Mouse (Mus musculus): ENCODE results near the gene Astn2. TPM values are rescaled to one million over a fixed set of nuclear protein-coding genes. Genes with fewer than 3 reads are reported as not detected.
A peak's percentile ranks its signal among the peaks of the same experiment; 100 is the strongest.

Gene Astn2
- polyA plus RNA-seq, 1 experiment from 2014 or later = 0.66 TPM

DNA sequence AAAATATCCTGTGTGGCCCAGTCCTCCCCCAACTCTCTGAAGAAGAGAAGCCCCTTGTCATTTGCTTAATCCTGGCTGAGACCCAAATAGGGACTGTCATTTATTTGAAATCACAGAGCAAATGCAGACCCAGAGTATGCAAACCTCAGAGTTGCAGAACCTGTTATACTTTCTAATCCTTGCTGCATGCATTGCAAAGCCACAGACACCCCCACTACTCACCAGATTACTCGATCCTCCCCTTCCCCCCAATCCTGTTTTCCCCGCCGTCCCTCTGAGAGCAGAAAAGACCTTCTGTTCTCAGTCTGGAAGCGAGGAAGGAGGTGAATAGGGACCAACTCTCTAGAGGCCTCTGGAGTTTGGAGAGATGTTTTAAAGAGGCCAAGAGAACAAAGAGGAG lies 13.9 kb downstream of the Astn2 start:
- Histone ChIP-seq H3K27me3 (ENCODE audit: low read depth, poor library complexity, severe bottlenecking) (no peaks in the 10 kb centered on the region), H3K4me3 (no peak overlapping the region), H3K36me3 (no peaks in the 10 kb centered on the region), H3K4me1 (peaks cover 8% of the 10 kb centered on the region), H3K27ac (no peak overlapping the region), H3K9me3 (replicated peaks) (no peaks in the 10 kb centered on the region)
- WGBS = 38% methylated on average over 4 of the region's 4 CpGs
- DNase-seq (ENCODE audit: low spot score) = no peak

DNA sequence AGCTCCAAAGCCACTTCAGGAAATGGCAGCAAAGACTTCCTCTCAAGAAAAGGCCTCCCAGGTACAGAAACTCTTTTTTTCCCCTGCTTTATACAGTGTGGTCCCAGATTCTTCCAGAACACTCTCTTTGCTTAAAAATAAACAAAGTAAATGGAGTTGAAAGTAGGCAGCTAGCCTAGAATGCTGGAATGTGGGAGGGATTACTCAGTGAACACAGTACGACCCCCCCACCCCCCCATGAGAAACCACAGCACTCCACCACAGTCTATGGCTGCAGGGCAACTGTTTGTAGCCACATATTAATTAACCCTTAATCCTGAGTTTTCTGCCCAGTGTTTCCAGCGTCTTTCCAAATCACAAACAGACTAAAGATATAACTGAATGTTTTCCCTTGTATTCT lies 25.8 kb downstream of the Astn2 start:
- WGBS = 31% methylated on average over 2 of the region's 2 CpGs
- Histone ChIP-seq H3K9me3 (replicated peaks) (no peaks in the 10 kb centered on the region), H3K27ac (no peak overlapping the region), H3K27me3 (ENCODE audit: low read depth, poor library complexity, severe bottlenecking) (no peaks in the 10 kb centered on the region), H3K36me3 (no peaks in the 10 kb centered on the region), H3K4me1 (peaks cover 10% of the 10 kb centered on the region), H3K4me3 (no peak overlapping the region)
- DNase-seq (ENCODE audit: low spot score) = no peak

- Histone ChIP-seq H3K4me3 (no peak overlapping the region), H3K36me3 (no peaks in the 10 kb centered on the region), H3K4me1 (peaks cover 9% of the 10 kb centered on the region), H3K27ac (no peak overlapping the region), H3K9me3 (replicated peaks) (no peaks in the 10 kb centered on the region), H3K27me3 (ENCODE audit: low read depth, poor library complexity, severe bottlenecking) (no peaks in the 10 kb centered on the region)
- WGBS = 73% methylated on average over 3 of the region's 3 CpGs
- no peak for DNase-seq (ENCODE audit: low spot score)
Measured at GRCm38 (mm10) chr4:66370557-66371071, 33.8 kb downstream of the Astn2 start.

- no peaks in the 10 kb centered on the region for H3K36me3 ChIP-seq
- H3K27me3 ChIP-seq (ENCODE audit: low read depth, poor library complexity, severe bottlenecking) = no peaks in the 10 kb centered on the region
- 7% methylated on average over 1 of the region's 1 CpGs for WGBS
- no peaks in the 10 kb centered on the region for H3K9me3 ChIP-seq (replicated peaks)
- peak overlapping the region; percentile 50; the same call in 1 of the 2 replicates for H3K27ac ChIP-seq
- H3K4me3 ChIP-seq = no peak overlapping the region
- peak; percentile 63 for DNase-seq (ENCODE audit: low spot score)
- peaks cover 20% of the 10 kb centered on the region for H3K4me1 ChIP-seq
Measured at GRCm38 (mm10) chr4:66365500-66365899, 38.9 kb downstream of the Astn2 start.

GRCm38 (mm10) chr4:66344632-66345031 lies 59.8 kb downstream of the Astn2 start:
- H3K27me3 ChIP-seq (ENCODE audit: low read depth, poor library complexity, severe bottlenecking) = no peaks in the 10 kb centered on the region
- H3K4me3 ChIP-seq = no peak overlapping the region
- WGBS = 70% methylated on average over 2 of the region's 2 CpGs
- H3K4me1 ChIP-seq = no peaks in the 10 kb centered on the region
- no peaks in the 10 kb centered on the region for H3K9me3 ChIP-seq (replicated peaks)
- no peak overlapping the region for H3K27ac ChIP-seq
- no peak for DNase-seq (ENCODE audit: low spot score)
- H3K36me3 ChIP-seq = no peaks in the 10 kb centered on the region

DNA sequence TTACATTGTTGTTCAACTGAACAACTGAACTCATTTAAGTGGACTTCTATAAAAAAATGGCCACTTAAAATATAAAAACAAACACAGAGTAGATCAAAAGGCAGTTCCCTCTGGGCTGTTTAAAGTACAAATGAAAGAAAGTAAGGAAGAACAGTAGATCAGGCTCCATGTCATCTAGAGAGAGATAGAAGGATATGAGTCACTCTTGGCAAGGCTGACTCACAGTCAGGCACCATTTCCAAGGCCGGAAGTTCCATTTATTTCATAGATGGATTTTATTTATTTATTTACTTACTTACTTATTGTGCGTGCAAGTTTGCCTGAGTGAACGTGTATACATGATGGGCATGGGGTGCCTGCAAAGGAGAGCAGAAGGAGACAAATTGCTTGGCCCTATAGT lies 67.0 kb downstream of the Astn2 start:
- Histone ChIP-seq H3K27ac (no peak overlapping the region), H3K4me1 (no peaks in the 10 kb centered on the region), H3K9me3 (replicated peaks) (no peaks in the 10 kb centered on the region), H3K36me3 (no peaks in the 10 kb centered on the region), H3K27me3 (ENCODE audit: low read depth, poor library complexity, severe bottlenecking) (no peaks in the 10 kb centered on the region), H3K4me3 (no peak overlapping the region)
- WGBS = 92% methylated on average over 3 of the region's 3 CpGs
- DNase-seq (ENCODE audit: low spot score) = no peak

DNA sequence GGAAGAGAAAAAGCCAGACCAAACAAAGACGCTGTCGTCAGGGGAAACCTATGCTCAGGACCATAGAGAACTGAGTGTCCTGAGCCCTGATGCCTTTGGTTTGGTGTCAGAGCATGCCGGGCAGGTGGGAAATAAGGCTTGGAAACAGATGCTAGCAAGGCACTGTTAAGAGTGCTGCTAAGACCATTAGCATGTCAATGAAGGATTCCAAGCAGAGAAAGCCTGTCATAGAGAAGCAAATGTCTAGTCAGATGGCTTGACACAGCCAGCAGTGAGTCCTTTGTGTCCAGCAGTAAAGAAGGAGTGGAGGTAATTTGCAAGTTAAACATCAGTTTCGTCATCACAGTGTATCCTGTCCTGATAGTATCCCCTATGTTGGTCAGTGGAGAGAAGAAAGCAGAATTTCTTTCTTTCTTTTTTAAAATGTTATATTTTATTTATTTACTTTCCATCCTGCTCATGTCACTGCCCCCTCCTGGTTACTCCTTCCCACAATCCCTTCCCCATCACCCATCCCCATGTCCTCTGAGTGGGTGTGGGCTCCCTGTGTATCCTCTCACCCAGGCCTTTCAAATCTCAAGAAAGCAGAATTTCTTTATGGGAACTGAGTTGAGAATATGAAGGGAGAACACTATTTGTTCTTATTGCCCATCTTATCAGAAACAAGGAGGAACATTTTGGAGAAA lies 73.7 kb downstream of the Astn2 start:
- 22% methylated on average over 4 of the region's 4 CpGs for WGBS
- Histone ChIP-seq H3K36me3 (no peaks in the 10 kb centered on the region), H3K4me1 (no peaks in the 10 kb centered on the region), H3K9me3 (replicated peaks) (no peaks in the 10 kb centered on the region), H3K27me3 (ENCODE audit: low read depth, poor library complexity, severe bottlenecking) (no peaks in the 10 kb centered on the region), H3K4me3 (no peak overlapping the region), H3K27ac (no peak overlapping the region)
- no peak for DNase-seq (ENCODE audit: low spot score)

- 87% methylated on average over 2 of the region's 2 CpGs for whole genome bisulfite sequencing
- no peak for DNase-seq (ENCODE audit: low spot score)
- Histone ChIP-seq H3K4me3 (no peak overlapping the region), H3K9me3 (replicated peaks) (no peaks in the 10 kb centered on the region), H3K36me3 (no peaks in the 10 kb centered on the region), H3K27me3 (ENCODE audit: low read depth, poor library complexity, severe bottlenecking) (0 out of 2 replicates have a peak, but pooled peaks cover 3% of the 10 kb centered on the region), H3K4me1 (no peaks in the 10 kb centered on the region), H3K27ac (no peak overlapping the region)
Measured at GRCm38 (mm10) chr4:66321051-66321450, 83.4 kb downstream of the Astn2 start.

DNA sequence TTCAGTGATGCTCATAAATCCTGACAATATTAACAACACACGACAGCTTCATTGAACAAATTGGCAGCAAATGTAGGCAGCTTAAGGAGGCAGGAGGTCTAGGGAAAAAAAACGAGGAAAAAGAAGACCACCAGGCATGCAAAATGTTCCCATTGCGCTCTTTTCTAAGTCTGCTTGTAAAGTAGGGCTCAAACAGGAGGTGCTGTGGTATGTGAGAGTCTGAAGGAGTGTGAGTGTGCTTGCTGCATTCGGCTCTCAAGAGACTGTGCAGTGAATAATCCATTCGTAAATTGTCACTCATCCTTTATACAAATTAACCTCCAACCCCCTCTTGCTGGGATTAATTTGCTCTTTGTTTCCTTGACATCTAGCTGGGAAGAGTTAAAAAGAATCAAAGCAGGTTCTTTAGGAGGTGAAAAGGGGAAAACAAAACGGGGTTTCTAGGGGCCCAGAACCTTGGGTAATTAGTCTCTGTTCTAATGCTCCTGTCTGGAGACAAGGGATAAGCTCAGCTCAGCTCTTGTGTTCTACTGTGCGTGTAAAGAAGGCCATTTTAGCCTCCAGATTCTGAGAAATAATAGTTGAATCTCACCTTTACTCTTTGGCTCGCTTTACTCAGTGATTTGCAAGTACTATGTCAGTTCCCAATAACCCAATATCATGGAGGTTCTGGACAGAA lies 89.5 kb downstream of the Astn2 start:
- no peaks in the 10 kb centered on the region for H3K9me3 ChIP-seq (replicated peaks)
- no peak for DNase-seq (ENCODE audit: low spot score)
- peaks cover 23% of the 10 kb centered on the region for H3K4me1 ChIP-seq
- WGBS = 30% methylated on average over 8 of the region's 8 CpGs
- H3K4me3 ChIP-seq = no peak overlapping the region
- H3K27me3 ChIP-seq (ENCODE audit: low read depth, poor library complexity, severe bottlenecking) = 0 out of 2 replicates have a peak, but pooled peaks cover 3% of the 10 kb centered on the region
- H3K27ac ChIP-seq = no peak overlapping the region
- no peaks in the 10 kb centered on the region for H3K36me3 ChIP-seq

DNA sequence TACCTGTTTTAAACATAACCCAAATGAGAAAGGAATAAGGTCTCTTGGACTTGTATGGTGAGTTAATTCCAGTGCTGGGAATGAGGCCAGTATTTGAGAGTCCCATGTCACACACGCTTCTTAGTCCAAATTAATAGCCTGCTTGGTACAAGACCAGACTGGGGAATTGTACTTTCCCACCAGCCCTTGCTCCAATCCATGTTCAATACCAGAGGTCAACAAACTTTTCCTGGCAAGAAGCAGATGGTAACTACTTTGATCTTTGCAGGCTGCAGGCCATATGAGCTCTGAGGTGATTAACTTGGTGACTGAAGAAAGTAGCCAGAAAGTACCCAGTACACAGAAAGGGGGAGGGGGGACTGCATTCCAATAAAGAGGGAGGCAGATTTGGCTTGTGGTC lies 91.7 kb downstream of the Astn2 start:
- Histone ChIP-seq H3K4me1 (peaks cover 23% of the 10 kb centered on the region), H3K27ac (no peak overlapping the region), H3K9me3 (replicated peaks) (no peaks in the 10 kb centered on the region), H3K4me3 (no peak overlapping the region), H3K36me3 (no peaks in the 10 kb centered on the region), H3K27me3 (ENCODE audit: low read depth, poor library complexity, severe bottlenecking) (no peaks in the 10 kb centered on the region)
- DNase-seq (ENCODE audit: low spot score) = peak; percentile 48
- WGBS = 27% methylated on average over 1 of the region's 1 CpGs

GRCm38 (mm10) chr4:66310315-66311020 lies 93.9 kb downstream of the Astn2 start:
- WGBS = 91% methylated on average over 7 of the region's 7 CpGs
- Histone ChIP-seq H3K27ac (no peak overlapping the region), H3K9me3 (replicated peaks) (no peaks in the 10 kb centered on the region), H3K4me3 (no peak overlapping the region), H3K36me3 (no peaks in the 10 kb centered on the region), H3K4me1 (peaks cover 23% of the 10 kb centered on the region), H3K27me3 (ENCODE audit: low read depth, poor library complexity, severe bottlenecking) (no peaks in the 10 kb centered on the region)
- no peak for DNase-seq (ENCODE audit: low spot score)

DNA sequence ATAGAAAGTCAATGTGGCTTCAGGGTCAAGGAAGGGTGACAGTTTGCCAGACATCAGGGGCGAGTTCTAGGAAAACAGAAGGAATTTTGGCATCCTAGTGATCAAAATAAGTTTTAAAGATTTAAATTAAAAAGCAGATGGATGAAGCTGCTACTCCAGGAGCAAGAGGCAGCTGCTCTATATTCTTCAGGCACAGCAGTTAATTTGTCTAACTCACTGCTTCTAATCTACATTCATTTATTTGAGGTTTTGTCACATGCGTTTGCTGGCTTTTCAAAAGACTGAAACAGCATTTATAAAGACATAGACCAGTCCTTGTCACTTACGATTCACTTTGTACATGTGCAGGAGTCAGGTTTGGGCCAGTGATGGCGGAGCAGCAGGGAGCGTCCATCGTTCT lies 98.0 kb downstream of the Astn2 start:
- Histone ChIP-seq H3K27me3 (ENCODE audit: low read depth, poor library complexity, severe bottlenecking) (no peaks in the 10 kb centered on the region), H3K4me3 (no peak overlapping the region), H3K27ac (no peak overlapping the region), H3K9me3 (replicated peaks) (no peaks in the 10 kb centered on the region), H3K36me3 (no peaks in the 10 kb centered on the region), H3K4me1 (no peaks in the 10 kb centered on the region)
- WGBS = 69% methylated on average over 6 of the region's 6 CpGs
- DNase-seq (ENCODE audit: low spot score) = no peak
